Mouse (Mus musculus): Measurements from ENCODE around the gene Sorcs1.

- no peak for TF ChIP-seq CTCF (IDR thresholded peaks at IDR 0.05; ENCODE audit: control insufficient read depth, insufficient read depth, insufficient read length)
- no peak for TF ChIP-seq CEBPB (IDR thresholded peaks at IDR 0.05; ENCODE audit: low read depth)
- no peak for TF ChIP-seq MYOD1 (IDR thresholded peaks at IDR 0.05; ENCODE audit: control insufficient read depth, insufficient read length, low read depth)
- TF ChIP-seq MYOG (IDR thresholded peaks at IDR 0.05; ENCODE audit: control insufficient read depth, extremely low read depth, insufficient read length): no peak
- TF ChIP-seq MAX (IDR thresholded peaks at IDR 0.05): no peak
- TF ChIP-seq USF1 (IDR thresholded peaks at IDR 0.05; ENCODE audit: low read depth): no peak
These were observed 81.1 kb downstream of the Sorcs1 start for GRCm38 (mm10) chr19:50597300-50597699.

Measured in C2C12 (cell line).